Mouse (Mus musculus): ENCODE data around the gene Msrb1. TPM values are rescaled to one million over a fixed set of nuclear protein-coding genes. Genes with fewer than 3 reads are reported as not detected.
"Not testable (repeated sequence)": the region's sequence is repeated elsewhere in the genome, so short reads cannot be mapped to it uniquely, and the experiment has no call there.

Msrb1 gene
- polyA plus RNA-seq, 1 experiment from 2014 or later: 36.7 TPM

DNA sequence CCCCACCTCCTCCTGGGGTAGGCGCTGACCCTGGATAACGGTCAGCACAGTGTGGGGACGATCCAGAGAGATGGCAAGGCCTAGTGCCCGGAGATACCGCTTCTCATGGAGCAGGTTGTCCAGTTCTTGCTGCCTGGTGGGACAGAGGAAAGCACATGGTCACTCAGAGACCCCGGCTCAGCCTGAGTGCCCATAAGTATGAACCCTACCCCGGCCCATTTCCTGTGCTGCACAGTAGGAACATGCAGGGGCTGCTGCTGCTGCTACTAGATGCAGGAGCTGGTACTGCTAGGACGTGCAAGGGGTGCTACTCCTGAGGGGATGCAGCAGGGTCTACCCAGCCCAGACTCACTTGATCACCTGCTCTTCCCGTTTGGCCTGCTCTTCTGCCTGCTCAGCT, 35.2 kb upstream of the Msrb1 start:
- Histone ChIP-seq H3K4me3 (no peak overlapping the region), H3K27ac (no peak overlapping the region), H3K4me2 (no peak overlapping the region), H3K36me3 (peaks cover 52% of the 10 kb centered on the region), H3K9me3 (no peaks in the 10 kb centered on the region), H3K9ac (no peak overlapping the region), H3K27me3 (no peaks in the 10 kb centered on the region), H3K4me1 (peaks cover 28% of the 10 kb centered on the region)
- ATAC-seq (ENCODE audit: borderline replicate concordance, extremely low read depth, low FRiP score, low TSS enrichment): no peak
- 93% methylated on average over 9 of the region's 9 CpGs for WGBS

DNA sequence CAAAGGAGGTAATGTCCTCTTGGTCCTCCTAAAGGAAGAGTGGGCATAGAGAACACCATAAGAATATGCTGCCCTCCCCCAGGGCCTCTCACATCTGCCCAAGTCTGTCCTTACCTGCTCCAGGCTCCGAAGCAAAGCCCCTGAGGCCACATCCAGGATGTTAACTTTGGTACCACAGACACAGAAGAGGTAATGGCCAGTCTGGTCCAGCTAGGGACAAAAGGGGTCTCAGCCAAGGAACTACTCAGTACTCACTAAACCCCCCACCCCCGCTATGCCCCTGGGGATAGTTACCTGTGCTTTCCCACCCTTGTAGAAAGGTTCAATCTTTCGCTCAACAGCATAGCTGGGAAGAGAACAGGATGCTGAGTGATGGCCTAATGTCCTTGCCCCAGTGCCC, 30.6 kb upstream of the Msrb1 start:
- no peaks in the 10 kb centered on the region for H3K9me3 ChIP-seq
- no peak overlapping the region; the same call in 1 of the 2 replicates for H3K4me3 ChIP-seq
- no peak overlapping the region for H3K4me2 ChIP-seq
- 93% methylated on average over 3 of the region's 3 CpGs for WGBS
- ATAC-seq (ENCODE audit: borderline replicate concordance, extremely low read depth, low FRiP score, low TSS enrichment): no peak
- no peak overlapping the region for H3K9ac ChIP-seq
- H3K4me1 ChIP-seq: peaks cover 17% of the 10 kb centered on the region
- peaks cover 40% of the 10 kb centered on the region for H3K36me3 ChIP-seq
- H3K27ac ChIP-seq: no peak overlapping the region
- no peaks in the 10 kb centered on the region for H3K27me3 ChIP-seq

GRCm38 (mm10) chr17:24706982-24707800, 29.3 kb upstream of the Msrb1 start, which contains the start of gene Tbl3:
TSS of gene Tbl3 (minus strand) at chr17:24707660.
- Histone ChIP-seq H3K36me3 (peaks cover 26% of the 10 kb centered on the region), H3K4me1 (peaks cover 17% of the 10 kb centered on the region), H3K27me3 (no peaks in the 10 kb centered on the region), H3K27ac (peak within 1 kb of the TSS; percentile 81), H3K4me3 (peak within 1 kb of the TSS; percentile 90), H3K9ac (peak within 1 kb of the TSS; percentile 80), H3K4me2 (peak within 1 kb of the TSS; percentile 74), H3K9me3 (no peaks in the 10 kb centered on the region)
- peak; percentile 81 for ATAC-seq (ENCODE audit: borderline replicate concordance, extremely low read depth, low FRiP score, low TSS enrichment)
- WGBS: 3% methylated on average over 32 of the region's 32 CpGs

DNA sequence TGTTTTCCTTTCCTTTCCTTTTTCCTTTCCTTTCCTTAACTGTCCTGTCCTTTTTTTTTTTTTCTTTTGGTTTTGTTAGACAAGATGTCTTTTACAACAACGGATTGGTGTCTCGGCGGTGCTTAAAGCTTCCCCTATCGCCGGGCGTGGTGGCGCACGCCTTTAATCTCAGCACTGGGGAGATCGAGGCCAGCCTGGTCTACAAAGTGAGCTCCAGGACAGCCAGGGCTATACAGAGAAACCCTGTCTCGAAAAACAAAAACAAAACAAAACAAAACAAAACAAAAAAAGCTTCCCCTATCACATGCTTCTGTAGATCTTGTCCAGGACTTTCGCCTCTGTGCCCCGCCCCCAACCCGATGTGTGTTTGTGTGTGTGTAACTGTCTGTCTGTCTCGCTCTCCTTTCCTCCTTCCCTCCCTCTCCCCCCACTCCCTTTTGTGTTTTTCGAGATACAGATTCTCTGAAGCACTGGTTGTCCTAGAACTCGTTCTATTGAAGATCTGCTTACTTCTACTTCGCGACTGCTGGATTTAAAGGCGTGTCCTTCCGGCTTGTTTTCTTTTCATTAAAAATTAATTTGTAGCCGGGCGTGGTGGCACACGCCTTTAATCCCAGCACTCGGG, 28.5 kb upstream of the Msrb1 start:
- Histone ChIP-seq H3K4me1 (peaks cover 17% of the 10 kb centered on the region), H3K9ac (peak overlapping the region; percentile 80), H3K27me3 (no peaks in the 10 kb centered on the region), H3K4me3 (peak overlapping the region; percentile 90), H3K9me3 (no peaks in the 10 kb centered on the region), H3K27ac (peak overlapping the region; percentile 81), H3K36me3 (peaks cover 19% of the 10 kb centered on the region), H3K4me2 (peak overlapping the region; percentile 74)
- ATAC-seq (ENCODE audit: borderline replicate concordance, extremely low read depth, low FRiP score, low TSS enrichment): peak; percentile 55; the same call in 1 of the 2 replicates
- 3% methylated on average over 24 of the region's 24 CpGs for WGBS

- no peaks in the 10 kb centered on the region for H3K9me3 ChIP-seq
- WGBS: 30% methylated on average over 2 of the region's 2 CpGs
- H3K36me3 ChIP-seq: peaks cover 16% of the 10 kb centered on the region
- no peak overlapping the region for H3K27ac ChIP-seq
- peaks cover 17% of the 10 kb centered on the region for H3K4me1 ChIP-seq
- peak overlapping the region; percentile 74; the same call in 1 of the 2 replicates for H3K4me2 ChIP-seq
- no peak for ATAC-seq (ENCODE audit: borderline replicate concordance, extremely low read depth, low FRiP score, low TSS enrichment)
- H3K4me3 ChIP-seq: peak overlapping the region; percentile 90
- no peaks in the 10 kb centered on the region for H3K27me3 ChIP-seq
- H3K9ac ChIP-seq: no peak overlapping the region
Measured at GRCm38 (mm10) chr17:24708646-24709045, 27.8 kb upstream of the Msrb1 start.

DNA sequence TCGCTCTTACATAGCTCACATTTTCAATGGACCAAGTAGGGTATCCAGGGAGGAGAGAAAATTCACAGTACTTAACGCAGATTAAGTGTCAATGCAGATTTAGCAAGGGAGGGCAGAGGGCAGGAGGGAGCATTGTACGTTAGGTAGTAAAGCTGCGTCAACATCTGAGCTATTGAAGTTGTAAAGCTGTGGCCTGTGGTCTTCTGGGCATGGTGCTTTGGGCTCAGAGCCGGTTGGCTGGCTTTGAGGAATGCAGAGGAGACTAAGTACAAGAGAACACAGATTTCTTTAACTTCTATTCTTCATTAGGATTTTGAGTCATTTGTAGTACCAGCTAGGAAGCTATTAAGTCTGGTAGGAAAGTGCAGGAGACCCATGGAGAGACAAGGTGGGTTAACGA, 20.9 kb upstream of the Msrb1 start:
- 79% methylated on average over 6 of the region's 6 CpGs for whole genome bisulfite sequencing
- Histone ChIP-seq H3K36me3 (peaks cover 13% of the 10 kb centered on the region; the same call in 1 of the 2 replicates), H3K4me3 (no peak overlapping the region), H3K9ac (no peak overlapping the region), H3K27ac (no peak overlapping the region), H3K4me1 (peaks cover 8% of the 10 kb centered on the region), H3K4me2 (no peak overlapping the region), H3K27me3 (no peaks in the 10 kb centered on the region), H3K9me3 (no peaks in the 10 kb centered on the region)
- ATAC-seq (ENCODE audit: borderline replicate concordance, extremely low read depth, low FRiP score, low TSS enrichment): no peak

- no peak for ATAC-seq (ENCODE audit: borderline replicate concordance, extremely low read depth, low FRiP score, low TSS enrichment)
- Histone ChIP-seq H3K4me1 (peaks cover 9% of the 10 kb centered on the region), H3K36me3 (peaks cover 14% of the 10 kb centered on the region), H3K4me2 (no peak overlapping the region), H3K27ac (no peak overlapping the region), H3K9ac (no peak overlapping the region), H3K9me3 (no peaks in the 10 kb centered on the region), H3K4me3 (no peak overlapping the region), H3K27me3 (no peaks in the 10 kb centered on the region)
- 94% methylated on average over 15 of the region's 15 CpGs for WGBS
Measured at GRCm38 (mm10) chr17:24716166-24716682, 20.2 kb upstream of the Msrb1 start.

DNA sequence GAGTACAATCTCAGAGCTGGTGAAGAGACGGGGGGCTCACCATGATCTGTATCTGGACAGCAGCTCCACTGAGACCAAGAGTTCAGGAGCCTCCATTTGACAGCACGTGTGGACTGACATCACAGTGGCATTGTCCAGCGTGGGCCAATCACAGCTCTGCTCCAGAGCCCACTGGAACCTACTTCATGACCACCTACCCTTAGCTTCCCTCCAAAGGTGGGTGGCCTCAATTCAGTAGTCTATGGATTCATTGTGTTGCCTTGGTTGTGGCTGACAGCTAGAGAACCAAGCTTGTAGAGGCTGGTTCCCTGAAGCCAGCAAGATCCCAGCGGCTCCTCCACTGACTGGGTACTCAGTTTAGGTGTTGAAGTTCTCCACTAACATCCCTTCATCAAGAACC, 18.5 kb upstream of the Msrb1 start, which contains the start of the genes Rnf151 and Rps2:
TSS of gene Rnf151 (minus strand) at position 121 of the 400 bp plus-strand sequence.
TSS of gene Rps2 (plus strand) at position 174 of the 400 bp plus-strand sequence.
- 85% methylated on average over 4 of the region's 4 CpGs for WGBS

DNA sequence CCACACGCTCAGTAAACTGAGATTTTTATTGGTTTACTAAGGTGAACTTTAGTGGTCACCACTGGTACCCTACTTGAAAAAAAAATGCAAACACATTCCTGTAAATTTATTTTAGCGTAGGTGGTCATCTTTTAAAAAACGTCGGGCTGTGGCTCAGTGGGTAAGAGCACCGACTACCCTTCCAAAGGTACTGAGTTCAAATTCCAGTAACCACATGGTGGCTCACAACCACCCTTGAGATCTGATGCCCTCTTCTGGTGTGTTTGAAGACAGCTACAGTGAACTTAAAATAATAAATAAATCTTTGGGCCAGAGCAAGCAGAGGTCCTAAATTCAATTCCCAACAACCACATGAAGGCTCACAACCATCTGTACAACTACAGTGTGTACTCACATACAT, 17.5 kb upstream of the Msrb1 start:
- H3K9ac ChIP-seq: peak overlapping the region; percentile 97
- H3K36me3 ChIP-seq: peaks cover 29% of the 10 kb centered on the region
- ATAC-seq (ENCODE audit: borderline replicate concordance, extremely low read depth, low FRiP score, low TSS enrichment); H3K27ac ChIP-seq; H3K9me3 ChIP-seq; H3K27me3 ChIP-seq: not testable (repeated sequence)
- H3K4me2 ChIP-seq: peak overlapping the region; percentile 62
- 54% methylated on average over 5 of the region's 5 CpGs for WGBS
- H3K4me1 ChIP-seq: peaks cover 33% of the 10 kb centered on the region
- H3K4me3 ChIP-seq: peak overlapping the region; percentile 91

More for the DNA sequence above, 18.5 kb upstream of the Msrb1 start, which contains the start of the genes Rnf151 and Rps2:
- H3K9me3 ChIP-seq: no peaks in the 10 kb centered on the region
- H3K27ac ChIP-seq: no peak within 1 kb of the TSS
- H3K27me3 ChIP-seq: no peaks in the 10 kb centered on the region
- H3K4me3 ChIP-seq: peak within 1 kb of the TSS; percentile 91
- peak within 1 kb of the TSS; percentile 97 for H3K9ac ChIP-seq
- peaks cover 29% of the 10 kb centered on the region for H3K36me3 ChIP-seq
- H3K4me2 ChIP-seq: peak within 1 kb of the TSS; percentile 62
- peaks cover 26% of the 10 kb centered on the region for H3K4me1 ChIP-seq
- no peak for ATAC-seq (ENCODE audit: borderline replicate concordance, extremely low read depth, low FRiP score, low TSS enrichment)

DNA sequence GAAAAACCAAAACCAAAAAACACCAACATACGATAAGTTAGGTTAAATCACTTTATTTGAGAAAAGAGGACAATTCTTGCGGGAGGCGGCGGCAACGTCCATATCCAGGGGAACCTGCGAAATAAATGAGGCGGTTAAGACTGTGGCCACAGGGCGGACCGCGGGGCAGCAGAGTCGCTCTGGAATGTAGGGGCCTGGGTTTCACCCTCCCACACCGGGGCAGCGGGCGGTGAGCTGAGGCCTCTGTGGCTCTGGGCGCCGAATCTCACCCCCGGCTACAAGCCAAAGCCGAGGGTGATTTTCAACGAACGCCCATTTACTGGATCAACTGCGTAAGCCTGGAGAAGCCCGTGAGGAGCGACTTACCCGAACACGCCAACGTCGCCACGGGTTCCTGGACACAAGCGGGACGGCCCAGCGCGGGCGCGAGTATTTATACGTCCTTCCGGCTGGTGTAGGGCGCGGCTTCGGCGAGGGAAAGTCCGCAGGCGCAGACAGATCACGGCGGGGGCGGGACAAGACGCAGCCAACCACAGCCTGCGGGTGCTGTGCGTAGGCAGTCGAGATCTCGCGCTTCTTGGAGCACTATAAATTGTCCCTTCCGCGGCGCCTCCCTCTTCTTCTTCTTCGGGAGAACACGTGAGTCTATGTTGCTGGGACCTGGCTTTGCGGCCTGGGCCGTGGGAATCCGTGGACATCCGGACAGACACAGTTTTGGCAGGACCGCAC, 16.8 kb upstream of the Msrb1 start:
- Histone ChIP-seq H3K9ac (peak overlapping the region; percentile 97), H3K36me3 (peaks cover 29% of the 10 kb centered on the region), H3K4me2 (peak overlapping the region; percentile 81), H3K4me3 (peak overlapping the region; percentile 91), H3K27me3 (no peaks in the 10 kb centered on the region), H3K9me3 (no peaks in the 10 kb centered on the region), H3K27ac (peak overlapping the region; percentile 84), H3K4me1 (peaks cover 36% of the 10 kb centered on the region)
- WGBS: under 1% methylated on average over 61 of the region's 61 CpGs
- ATAC-seq (ENCODE audit: borderline replicate concordance, extremely low read depth, low FRiP score, low TSS enrichment): peak; percentile 97

- H3K27me3 ChIP-seq; ATAC-seq (ENCODE audit: borderline replicate concordance, extremely low read depth, low FRiP score, low TSS enrichment); H3K9me3 ChIP-seq: not testable (repeated sequence)
- H3K4me3 ChIP-seq: peak overlapping the region; percentile 91
- peak overlapping the region; percentile 80 for H3K9ac ChIP-seq
- under 1% methylated on average over 11 of the region's 11 CpGs for WGBS
- H3K36me3 ChIP-seq: peaks cover 23% of the 10 kb centered on the region
- peak overlapping the region; percentile 84 for H3K27ac ChIP-seq
- H3K4me2 ChIP-seq: peak overlapping the region; percentile 81
- H3K4me1 ChIP-seq: peaks cover 36% of the 10 kb centered on the region
Measured at GRCm38 (mm10) chr17:24720616-24721015, 15.8 kb upstream of the Msrb1 start.
